Mouse (Mus musculus) cerebellum, postnatal 25 days (tissue): ENCODE results near the gene Fem1a.

Experiments used
- DNase-seq, 2 experiments: peaks; one replicate each; pipeline ENCODE4 v3.0.0; 2021; ENCODE audit warnings: mixed read lengths in 2 of 2

Gene Fem1a

DNA sequence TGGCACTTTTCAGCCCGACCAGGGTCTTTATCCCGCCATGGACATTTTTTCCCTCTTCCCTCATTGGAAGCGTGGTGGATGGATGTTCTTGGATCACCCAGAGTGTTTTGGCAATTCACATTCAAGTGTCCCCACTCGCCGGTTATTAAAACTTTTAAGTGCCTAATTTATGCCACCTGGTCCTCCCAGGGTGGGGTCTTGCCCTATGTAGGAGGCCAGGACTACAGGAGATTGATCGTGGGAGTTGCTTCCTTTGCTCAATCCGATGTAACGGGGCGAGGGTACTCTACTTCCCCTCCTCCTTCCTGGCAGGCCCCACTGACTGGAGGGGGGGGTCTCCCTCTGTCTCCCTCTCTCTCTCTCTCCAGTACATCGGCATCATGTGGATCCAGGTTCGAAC is 48.1 kb downstream of the Fem1a start:
- no peak for DNase-seq

GRCm38 (mm10) chr17:56305156-56305555 is 48.5 kb downstream of the Fem1a start:
- DNase-seq, result no peak

DNA sequence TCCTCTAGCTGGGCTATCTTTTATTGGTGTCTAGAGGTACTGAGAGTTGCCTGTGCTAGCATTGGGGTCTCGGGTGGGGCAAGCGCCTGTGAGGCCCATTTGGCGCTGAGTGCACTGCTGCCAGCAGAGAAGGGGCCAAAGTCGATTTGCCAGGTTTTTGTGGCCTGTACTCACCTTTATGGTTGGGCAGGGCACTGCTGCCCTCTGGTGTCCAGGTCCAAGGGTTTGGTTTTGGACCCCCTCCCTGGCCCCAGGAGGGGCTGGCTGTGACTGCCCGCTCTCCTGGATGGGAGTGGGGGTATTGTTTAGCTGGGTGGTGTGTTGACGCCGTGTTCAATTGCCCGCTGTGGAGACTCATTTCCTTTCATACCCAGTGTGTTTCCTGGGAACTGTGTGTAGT is 49.2 kb downstream of the Fem1a start:
- DNase-seq, result peak in 1 of 2 experiments; percentile 44

- no peak for DNase-seq
These were observed 51.5 kb downstream of the Fem1a start for GRCm38 (mm10) chr17:56308088-56308487.

- DNase-seq, result no peak
These were observed 52.8 kb downstream of the Fem1a start for GRCm38 (mm10) chr17:56309191-56309945.
